24 mouse cellular contexts compared by ENCODE assay signal in the genomic region with DNA sequence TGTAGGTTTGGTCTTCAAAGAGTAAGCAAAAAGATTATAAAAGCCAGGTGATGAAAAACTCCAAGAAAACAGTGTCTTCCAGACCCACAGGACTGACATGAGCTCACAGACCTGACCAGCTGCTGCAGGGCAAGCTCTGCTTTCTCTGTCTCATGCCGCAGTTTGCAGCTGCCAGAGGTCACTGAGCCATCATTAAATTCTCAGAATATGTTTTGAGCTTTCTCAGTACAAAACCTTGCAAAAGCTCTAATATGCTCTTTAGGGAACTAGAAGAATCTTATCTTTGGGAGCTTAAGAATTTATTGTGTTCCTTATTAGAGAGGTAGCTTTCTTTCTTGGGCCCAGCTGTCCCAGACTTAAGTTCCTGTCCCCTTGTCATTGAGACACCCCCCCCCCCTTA. TPM values are rescaled to one million over a fixed set of nuclear protein-coding genes. Genes with fewer than 3 reads are reported as not detected.
DNase-seq lines count a peak whose midpoint lies in the region; ATAC-seq lines count a peak whose summit lies in the region.
"Had no signal": no experiment of that assay in that cellular context is flagged by ENCODE, and none has a peak within 500 bp of the region (broad histone marks: within the 10 kb centered on the region; RNA-seq: fewer than 3 reads in every experiment).

No protein-coding gene starts in this region.

- H3K9ac ChIP-seq in embryonic facial prominence, embryonic 14.5 days (ENCODE audit: low read depth, low read length), result no peak overlapping the region
- no peak overlapping the region for H3K9ac ChIP-seq in kidney, embryonic 16.5 days (replicated peaks; ENCODE audit: low read length)
- H3K9ac ChIP-seq: forebrain, postnatal 0 days; limb, embryonic 13.5 days; liver, embryonic 15.5 days; midbrain, embryonic 15.5 days had no signal

- no peaks in the 10 kb centered on the region for H3K36me3 ChIP-seq in embryonic facial prominence, embryonic 14.5 days (ENCODE audit: control insufficient read depth, insufficient read depth, low read length)
- H3K36me3 ChIP-seq in embryonic facial prominence, embryonic 10.5 days (replicated peaks), result no peaks in the 10 kb centered on the region
- H3K36me3 ChIP-seq in kidney, embryonic 16.5 days (ENCODE audit: insufficient read depth, low read length), result no peaks in the 10 kb centered on the region
- H3K36me3 ChIP-seq: hindbrain, embryonic 10.5 days; limb, embryonic 13.5 days; liver, embryonic 15.5 days; midbrain, embryonic 15.5 days had no signal

- H3K27ac ChIP-seq in embryonic facial prominence, embryonic 14.5 days (replicated peaks; ENCODE audit: low read depth, low read length), result no peak overlapping the region
- H3K27ac ChIP-seq in embryonic facial prominence, embryonic 10.5 days (replicated peaks), result no peak overlapping the region
- H3K27ac ChIP-seq in kidney, embryonic 16.5 days (ENCODE audit: low read length), result no peak overlapping the region
- H3K27ac ChIP-seq: hindbrain, embryonic 10.5 days; limb, embryonic 13.5 days; liver, embryonic 15.5 days; midbrain, embryonic 15.5 days had no signal

- H3K4me3 ChIP-seq in embryonic facial prominence, embryonic 14.5 days (ENCODE audit: low read depth, low read length), result no peak overlapping the region
- no peak overlapping the region for H3K4me3 ChIP-seq in embryonic facial prominence, embryonic 10.5 days
- H3K4me3 ChIP-seq in kidney, embryonic 16.5 days (ENCODE audit: low read length), result no peak overlapping the region
- H3K4me3 ChIP-seq: erythroblast, embryonic 14.5 days; hindbrain, embryonic 10.5 days; limb, embryonic 13.5 days; liver, embryonic 15.5 days; midbrain, embryonic 15.5 days had no signal

- WGBS in embryonic facial prominence, embryonic 14.5 days, result 45% methylated on average over 1 of the region's 1 CpGs
- WGBS in embryonic facial prominence, embryonic 10.5 days, result 65% methylated on average over 1 of the region's 1 CpGs
- WGBS in kidney, embryonic 16.5 days, result 23% methylated on average over 1 of the region's 1 CpGs

- H3K4me1 ChIP-seq in embryonic facial prominence, embryonic 14.5 days (ENCODE audit: control insufficient read depth, insufficient read depth, low read length), result no peaks in the 10 kb centered on the region
- H3K4me1 ChIP-seq in embryonic facial prominence, embryonic 10.5 days, result no peaks in the 10 kb centered on the region
- H3K4me1 ChIP-seq in kidney, embryonic 16.5 days (ENCODE audit: insufficient read depth, low read length), result peaks cover 6% of the 10 kb centered on the region; the same call in 1 of the 2 replicates
- H3K4me1 ChIP-seq: hindbrain, embryonic 10.5 days; limb, embryonic 13.5 days; midbrain, embryonic 15.5 days had no signal

- peak; percentile 22 for DNase-seq in embryonic facial prominence, embryonic 14.5 days (ENCODE audit: low spot score)
- no peak for DNase-seq in embryonic facial prominence, embryonic 10.5 days (ENCODE audit: low spot score)
- peak; percentile 4 to 24 for DNase-seq in kidney, postnatal 36 days
- peak; percentile 65 for DNase-seq in 416B (ENCODE audit: low read depth)
- DNase-seq in adrenal gland, adult 8-10 months, result peak; percentile 28
- DNase-seq in left cerebral cortex, adult 11 months (ENCODE audit: low spot score), result no peak
- DNase-seq in spleen, postnatal 14 days (ENCODE audit: low spot score in 2 of 2), result no peak
- DNase-seq: cerebellum, adult 2 months; forebrain, postnatal 0 days; right cerebral cortex, postnatal 4 days; thymus, adult 18-20 months had no signal

- ATAC-seq in embryonic facial prominence, embryonic 14.5 days (ENCODE audit: low read depth), result no peak
- ATAC-seq in kidney, embryonic 16.5 days (ENCODE audit: low FRiP score, low TSS enrichment), result no peak
- ATAC-seq: forebrain, postnatal 0 days; inflammation-experienced regulatory T-cells, adult 6 months; midbrain, embryonic 15.5 days had no signal

- no peak overlapping the region for H3K4me2 ChIP-seq in embryonic facial prominence, embryonic 14.5 days (ENCODE audit: low read depth, low read length)
- no peak overlapping the region for H3K4me2 ChIP-seq in kidney, embryonic 16.5 days (replicated peaks; ENCODE audit: low read depth, low read length)
- H3K4me2 ChIP-seq: limb, embryonic 13.5 days; liver, embryonic 15.5 days; midbrain, embryonic 15.5 days had no signal

- H3K27me3 ChIP-seq in embryonic facial prominence, embryonic 14.5 days (replicated peaks; ENCODE audit: control insufficient read depth, insufficient read depth, low read length), result no peaks in the 10 kb centered on the region
- H3K27me3 ChIP-seq in embryonic facial prominence, embryonic 10.5 days (replicated peaks; ENCODE audit: low read depth, poor library complexity, severe bottlenecking), result no peaks in the 10 kb centered on the region
- H3K27me3 ChIP-seq in kidney, embryonic 16.5 days (ENCODE audit: insufficient read depth, low read length), result no peaks in the 10 kb centered on the region
- H3K27me3 ChIP-seq: limb, embryonic 13.5 days; liver, embryonic 15.5 days; midbrain, embryonic 15.5 days had no signal

- H3K9me3 ChIP-seq in embryonic facial prominence, embryonic 14.5 days (ENCODE audit: control insufficient read depth, low read length), result no peaks in the 10 kb centered on the region
- H3K9me3 ChIP-seq in embryonic facial prominence, embryonic 10.5 days, result no peaks in the 10 kb centered on the region
- no peaks in the 10 kb centered on the region for H3K9me3 ChIP-seq in kidney, embryonic 16.5 days (ENCODE audit: low read length)
- H3K9me3 ChIP-seq: hindbrain, embryonic 10.5 days; limb, embryonic 13.5 days; liver, embryonic 15.5 days; midbrain, embryonic 15.5 days had no signal

RNA-seq across cellular contexts. Expression of gene Esyt2, which starts 25.0 kb away (rescaled TPM):
- polyA plus RNA-seq in embryonic facial prominence, embryonic 14.5 days (2014; fragmentation: Nextera tagmentation; extraction: Ambion mirVana), result 28.5 and 30.6 TPM in 2 replicates
- polyA plus RNA-seq in embryonic facial prominence, embryonic 10.5 days (2016; fragmentation: Nextera tagmentation; extraction: Ambion mirVana), result 13.8 and 14.0 TPM in 2 replicates
- 17.2 and 17.5 TPM in 2 replicates for polyA plus RNA-seq in kidney, embryonic 16.5 days (2015; fragmentation: Nextera tagmentation; extraction: Ambion mirVana)
- 10 to 100 TPM; 50.7 to 71.5 (median 63.1) TPM for total RNA-seq in adrenal gland, adult 8-10 months (2022)

RNA-seq across cellular contexts. Expression of gene Gm11027, which starts 30.9 kb away (rescaled TPM):
- not detected in 2 replicates for polyA plus RNA-seq in embryonic facial prominence, embryonic 14.5 days (2014; fragmentation: Nextera tagmentation; extraction: Ambion mirVana)
- not detected in 2 replicates for polyA plus RNA-seq in embryonic facial prominence, embryonic 10.5 days (2016; fragmentation: Nextera tagmentation; extraction: Ambion mirVana)
- polyA plus RNA-seq in kidney, embryonic 16.5 days (2015; fragmentation: Nextera tagmentation; extraction: Ambion mirVana), result not detected in 2 replicates
- total RNA-seq in adrenal gland, adult 8-10 months (2022), result not detected
- total RNA-seq: ES-E14; forebrain, postnatal 0 days; granulocyte monocyte progenitor cell, adult 5-6 weeks; layer of hippocampus, adult 8-10 months; megakaryocyte, adult 5-6 weeks had no signal
- polyA plus RNA-seq: cerebellum, adult 2 months; erythroblast, embryonic 14.5 days; forebrain, postnatal 0 days; heart, embryonic 14.5 days; hindbrain, embryonic 10.5 days; limb, embryonic 13.5 days; liver, embryonic 15.5 days; midbrain, embryonic 15.5 days; urinary bladder, adult 2 months had no signal

RNA-seq across cellular contexts. Expression of gene Wdr60, which starts 43.2 kb away (rescaled TPM):
- polyA plus RNA-seq in embryonic facial prominence, embryonic 14.5 days (2014; fragmentation: Nextera tagmentation; extraction: Ambion mirVana), result 18.6 and 23.6 TPM in 2 replicates
- 19.1 and 20.2 TPM in 2 replicates for polyA plus RNA-seq in embryonic facial prominence, embryonic 10.5 days (2016; fragmentation: Nextera tagmentation; extraction: Ambion mirVana)
- 16.5 and 25.8 TPM in 2 replicates for polyA plus RNA-seq in kidney, embryonic 16.5 days (2015; fragmentation: Nextera tagmentation; extraction: Ambion mirVana)
- 10 to 100 TPM; 11.8 to 17.8 (median 15.3) TPM for total RNA-seq in adrenal gland, adult 8-10 months (2022)

Comparison
In these comparisons a context has a peak if more than half of its experiments do, and no peak if none do; other contexts are left out.
1. DNase-seq: peak in embryonic facial prominence, embryonic 14.5 days (single experiment), kidney, postnatal 36 days (2 of 2), 416B (single experiment) and adrenal gland, adult 8-10 months (single experiment); none in embryonic facial prominence, embryonic 10.5 days (single experiment), left cerebral cortex, adult 11 months (single experiment) and spleen, postnatal 14 days (0 of 2).